Mouse (Mus musculus) MEL (cell line): ENCODE results near the gene Lhpp. TPM values are rescaled to one million over a fixed set of nuclear protein-coding genes. Genes with fewer than 3 reads are reported as not detected.

Source experiments
- DNase-seq: peaks from one replicate; pipeline ENCODE4 v3.0.0; 2011; ENCODE audit warnings: low read depth, low spot score
- H3K27ac ChIP-seq: 2 replicates; pipeline ENCODE4 v1.5.1; 2012; ENCODE audit warnings: low read depth, mild to moderate bottlenecking, control low read depth, low read length, moderate library complexity; ENCODE audit not compliant: control insufficient read depth
- H3K27me3 ChIP-seq, 2 experiments: fragments of 150-350 bp in 1 of 2; sonication (generic) in 1 of 2; 2 replicates each; pipeline ENCODE4 v1.6.1; 2012; ENCODE audit warnings: low read length in 2 of 2, mild to moderate bottlenecking in 2 of 2, improper control_type of control experiment in 1 of 2, moderate library complexity in 1 of 2; ENCODE audit not compliant: insufficient read depth in 2 of 2, control insufficient read depth in 1 of 2
- H3K36me3 ChIP-seq, 2 experiments: 2 replicates each; pipeline ENCODE4 v1.6.1; 2012 to 2014; ENCODE audit warnings: low read length in 2 of 2, improper control_type of control experiment in 1 of 2, inconsistent platforms in 1 of 2, mild to moderate bottlenecking in 1 of 2; ENCODE audit not compliant: insufficient read depth in 2 of 2, control insufficient read depth in 1 of 2
- H3K4me1 ChIP-seq, 2 experiments: fragments of 150-350 bp in 1 of 2; sonication (generic) in 1 of 2; 2 replicates each; pipeline ENCODE4 v1.6.1; 2012; ENCODE audit warnings: low read length in 2 of 2, improper control_type of control experiment in 1 of 2, mild to moderate bottlenecking in 1 of 2; ENCODE audit not compliant: insufficient read depth in 2 of 2, control insufficient read depth in 1 of 2
- H3K4me3 ChIP-seq, 2 experiments: fragments of 150-350 bp in 1 of 2; sonication (generic) in 1 of 2; 2 replicates each; pipeline ENCODE4 v1.5.1; 2012; ENCODE audit warnings: low read depth in 2 of 2, low read length in 2 of 2, mild to moderate bottlenecking in 2 of 2, moderate library complexity in 2 of 2, control low read depth in 1 of 2, improper control_type of control experiment in 1 of 2; ENCODE audit not compliant: control insufficient read depth in 1 of 2, insufficient read depth in 1 of 2
- H3K79me2 ChIP-seq: 2 replicates; pipeline ENCODE4 v1.6.1; 2012; ENCODE audit warnings: mild to moderate bottlenecking, low read length, moderate library complexity; ENCODE audit not compliant: control insufficient read depth, poor library complexity, insufficient read depth
- H3K9ac ChIP-seq: 2 replicates; pipeline ENCODE4 v1.6.1; 2012; ENCODE audit warnings: low read depth, mild to moderate bottlenecking, control low read depth, low read length, moderate library complexity; ENCODE audit not compliant: control insufficient read depth, poor library complexity, severe bottlenecking
- H3K9me3 ChIP-seq: fragments of 150-350 bp; sonication (generic); replicated peaks from 2 replicates; pipeline ENCODE4 v1.6.1; 2012; ENCODE audit warnings: mild to moderate bottlenecking, low read length, improper control_type of control experiment, moderate library complexity; ENCODE audit not compliant: insufficient read depth
- CTCF ChIP-seq, 3 experiments: IDR thresholded peaks in 2 of 3; conservative IDR thresholded peaks in 1 of 3; 2 replicates each; pipeline ENCODE4 v1.5.1; 2011 to 2012; ENCODE audit warnings: low read length in 3 of 3, low read depth in 2 of 3, mild to moderate bottlenecking in 2 of 3, improper control_type of control experiment in 1 of 3, inconsistent platforms in 1 of 3, mixed read lengths in 1 of 3, moderate library complexity in 1 of 3; ENCODE audit not compliant: control insufficient read depth in 1 of 3, insufficient read depth in 1 of 3, poor library complexity in 1 of 3, severe bottlenecking in 1 of 3
- E2F4 ChIP-seq: IDR thresholded peaks from 2 replicates; pipeline ENCODE4 v1.6.1; 2011; ENCODE audit warnings: low read depth, low read length, improper control_type of control experiment, borderline replicate concordance
- ELF1 ChIP-seq: IDR thresholded peaks from 2 replicates; pipeline ENCODE4 v1.6.1; 2014; ENCODE audit warnings: low read depth, mild to moderate bottlenecking, inconsistent platforms, low read length, improper control_type of control experiment, moderate library complexity
- ETS1 ChIP-seq: IDR thresholded peaks from 2 replicates; pipeline ENCODE4 v1.6.1; 2012; ENCODE audit warnings: low read depth, mild to moderate bottlenecking, inconsistent platforms, low read length, improper control_type of control experiment, moderate library complexity
- HCFC1 ChIP-seq: IDR thresholded peaks from 2 replicates; pipeline ENCODE4 v1.6.1; 2012; ENCODE audit warnings: low read depth, mild to moderate bottlenecking, inconsistent platforms, low read length, improper control_type of control experiment, moderate library complexity
- JUND ChIP-seq: IDR thresholded peaks from 2 replicates; pipeline ENCODE4 v1.6.1; 2011; ENCODE audit warnings: low read depth, mild to moderate bottlenecking, improper control_type of control experiment, low read length
- KAT2A ChIP-seq: conservative IDR thresholded peaks from 2 replicates; pipeline ENCODE4 v1.6.1; 2012; ENCODE audit warnings: low read depth, low read length, improper control_type of control experiment, inconsistent platforms
- MAFK ChIP-seq: IDR thresholded peaks from 2 replicates; pipeline ENCODE4 v1.6.1; 2011; ENCODE audit warnings: low read depth, mild to moderate bottlenecking, low read length, improper control_type of control experiment, borderline replicate concordance
- MAX ChIP-seq: IDR thresholded peaks from 2 replicates; pipeline ENCODE4 v1.6.1; 2011; ENCODE audit warnings: low read length, improper control_type of control experiment
- MEF2A ChIP-seq: IDR thresholded peaks from 2 replicates; pipeline ENCODE4 v1.6.1; 2014; ENCODE audit warnings: low read depth, mild to moderate bottlenecking, inconsistent platforms, low read length, improper control_type of control experiment; ENCODE audit not compliant: poor library complexity, insufficient replicate concordance, severe bottlenecking; ENCODE audit errors: extremely low read depth
- MYB ChIP-seq: IDR thresholded peaks from 2 replicates; pipeline ENCODE4 v1.6.1; 2011; ENCODE audit warnings: mild to moderate bottlenecking, low read depth, low read length, improper control_type of control experiment
- MYC ChIP-seq: IDR thresholded peaks from 2 replicates; pipeline ENCODE4 v1.6.1; 2011; ENCODE audit warnings: low read depth, mild to moderate bottlenecking, low read length, improper control_type of control experiment, moderate library complexity
- POLR2A ChIP-seq, 2 experiments: IDR thresholded peaks; 2 replicates each; pipeline ENCODE4 v1.6.1; 2011 to 2012; ENCODE audit warnings: low read length in 2 of 2, mild to moderate bottlenecking in 2 of 2, control low read depth in 1 of 2, improper control_type of control experiment in 1 of 2, low read depth in 1 of 2, moderate library complexity in 1 of 2; ENCODE audit not compliant: control insufficient read depth in 1 of 2, insufficient read depth in 1 of 2, poor library complexity in 1 of 2
- POLR2AphosphoS2 ChIP-seq: IDR thresholded peaks from 2 replicates; pipeline ENCODE4 v1.6.1; 2011; ENCODE audit warnings: low read length, improper control_type of control experiment
- RAD21 ChIP-seq: IDR thresholded peaks from 2 replicates; pipeline ENCODE4 v1.6.1; 2011; ENCODE audit warnings: mild to moderate bottlenecking, low read depth, low read length, improper control_type of control experiment
- RCOR1 ChIP-seq: IDR thresholded peaks from 2 replicates; pipeline ENCODE4 v1.6.1; 2012; ENCODE audit warnings: low read depth, mild to moderate bottlenecking, inconsistent platforms, low read length, improper control_type of control experiment
- SIN3A ChIP-seq: IDR thresholded peaks from 2 replicates; pipeline ENCODE4 v1.6.1; 2012; ENCODE audit warnings: low read length, improper control_type of control experiment, inconsistent platforms
- USF1 ChIP-seq: IDR thresholded peaks from 2 replicates; pipeline ENCODE4 v1.6.1; 2014; ENCODE audit warnings: low read depth, mild to moderate bottlenecking, inconsistent platforms, low read length, improper control_type of control experiment, moderate library complexity
- USF2 ChIP-seq, 2 experiments: IDR thresholded peaks; 2 replicates each; pipeline ENCODE4 v1.6.1; 2011 to 2012; ENCODE audit warnings: improper control_type of control experiment in 2 of 2, low read length in 2 of 2, borderline replicate concordance in 1 of 2, inconsistent platforms in 1 of 2, low read depth in 1 of 2, mild to moderate bottlenecking in 1 of 2; ENCODE audit not compliant: insufficient read depth in 1 of 2
- polyA plus RNA-seq, 2 experiments: library from polyadenylated mRNA; stranded (reverse) in 1 of 2; unstranded in 1 of 2; fragments of >175 nt in 1 of 2; fragments of >200 nt in 1 of 2; gene quantifications; 2 replicates each; pipeline versions ENCODE4 v1.2.1 to v1.2.4; 2012; ENCODE audit warnings: low replicate concordance in 2 of 2, low read depth in 1 of 2; ENCODE audit not compliant: insufficient read length in 2 of 2, insufficient read depth in 1 of 2, missing spikeins in 1 of 2
- total RNA-seq: library from RNA; depleted of rRNA; stranded (reverse); fragments of 300-350 nt; gene quantifications from 2 replicates; pipeline ENCODE4 v1.2.3, GENCODE M21; 2012

Lhpp gene
- total and polyA plus RNA-seq, 3 experiments, result 31.0 to 39.3 TPM; not detected in 1

DNA sequence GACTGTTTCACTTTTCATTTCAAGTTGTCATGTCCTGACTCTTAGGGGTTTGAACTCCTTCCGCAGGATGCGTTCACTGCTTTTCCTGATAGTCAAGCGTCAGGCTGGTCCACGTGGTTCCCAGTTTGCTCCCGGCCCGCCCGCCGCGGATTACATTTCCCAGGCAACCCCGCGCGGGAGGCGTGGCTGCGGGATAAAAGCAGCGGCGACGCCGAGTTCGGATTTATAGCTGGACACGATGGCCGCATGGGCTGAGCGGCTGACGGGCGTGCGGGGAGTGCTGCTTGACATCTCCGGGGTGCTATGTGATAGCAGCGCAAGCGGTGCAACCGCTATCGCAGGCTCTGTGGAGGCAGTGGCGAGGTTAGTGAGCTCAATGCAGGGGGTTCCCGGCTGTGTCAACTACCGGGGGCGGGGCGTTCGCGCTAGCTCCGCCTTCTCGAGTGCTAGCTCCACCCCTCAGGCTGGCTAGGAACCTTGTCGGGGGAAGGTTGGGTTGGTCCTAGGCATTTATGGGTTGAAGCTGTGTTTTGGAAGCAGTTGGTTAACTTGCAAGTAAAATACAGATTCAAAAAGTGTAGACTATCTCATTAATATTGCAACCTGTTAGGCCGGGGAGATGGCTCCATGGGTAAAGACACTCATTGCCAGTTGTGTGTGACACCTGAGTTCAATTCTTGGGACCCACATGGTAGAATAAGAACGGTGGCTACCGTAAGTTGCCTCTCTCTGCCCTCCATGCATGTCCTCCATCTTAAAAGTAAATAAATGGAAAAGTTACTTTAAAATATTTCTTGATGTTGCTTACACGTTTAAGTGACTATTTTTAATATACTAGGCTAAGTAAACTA is at the start of gene Lhpp (continued):
- TF ChIP-seq RAD21, result no peak
- TF ChIP-seq USF2 (IDR thresholded peaks at IDR 0.05; ENCODE audit: borderline replicate concordance in 1 of 2, insufficient read depth in 1 of 2, low read depth in 1 of 2, low read length in 2 of 2), result no peak
- TF ChIP-seq MEF2A, result no peak
- TF ChIP-seq, all 39 proteins: peak for 14

GRCm38 (mm10) chr7:132565831-132566230 is 44.6 kb upstream of the Lhpp start:
- Histone ChIP-seq H3K4me1 (peaks cover 10 to 21% of the 10 kb centered on the region in 2 experiments), H3K36me3 (peaks cover 16 to 54% of the 10 kb centered on the region in 2 experiments)
- no peak for TF ChIP-seq MEF2A
- no peak for TF ChIP-seq MAFK
- TF ChIP-seq MYC, result no peak
- TF ChIP-seq USF1, result no peak
- TF ChIP-seq MYB, result no peak
- TF ChIP-seq CTCF (IDR thresholded peaks at IDR 0.05 in 2 of 3, conservative IDR thresholded peaks at IDR 0.05 in 1 of 3; ENCODE audit: control insufficient read depth in 1 of 3, insufficient read depth in 1 of 3, low read depth in 2 of 3, low read length in 3 of 3, poor library complexity in 1 of 3, severe bottlenecking in 1 of 3), result no peak
- TF ChIP-seq POLR2AphosphoS2, result no peak
- no peak for TF ChIP-seq E2F4
- TF ChIP-seq ELF1, result no peak
- TF ChIP-seq KAT2A, result no peak
- TF ChIP-seq MAX, result no peak
- no peak for TF ChIP-seq HCFC1
- TF ChIP-seq POLR2A (IDR thresholded peaks at IDR 0.05; ENCODE audit: control insufficient read depth in 1 of 2, insufficient read depth in 1 of 2, low read depth in 1 of 2, low read length in 2 of 2, poor library complexity in 1 of 2), result no peak
- no peak for TF ChIP-seq RAD21
- no peak for TF ChIP-seq ETS1
- no peak for TF ChIP-seq SIN3A
- no peak for TF ChIP-seq JUND
- TF ChIP-seq RCOR1, result no peak

More at GRCm38 (mm10) chr7:132565831-132566230, 44.6 kb upstream of the Lhpp start:
- no peak overlapping the region for H3K9ac ChIP-seq
- H3K4me3 ChIP-seq, result no peak overlapping the region
- no peak for DNase-seq
- peaks cover 9% of the 10 kb centered on the region for H3K79me2 ChIP-seq
- H3K9me3 ChIP-seq, result no peaks in the 10 kb centered on the region
- no peaks in the 10 kb centered on the region for H3K27me3 ChIP-seq
- no peak overlapping the region for H3K27ac ChIP-seq
